Mouse (Mus musculus): ENCODE measurements around the gene Alyref2. TPM values are rescaled to one million over a fixed set of nuclear protein-coding genes. Genes with fewer than 3 reads are reported as not detected.
A peak's percentile ranks its signal among the peaks of the same experiment; 100 is the strongest.

Gene Alyref2
- total and polyA plus RNA-seq, 2 experiments from 2014 or later = 10.0 to 13.5 TPM

DNA sequence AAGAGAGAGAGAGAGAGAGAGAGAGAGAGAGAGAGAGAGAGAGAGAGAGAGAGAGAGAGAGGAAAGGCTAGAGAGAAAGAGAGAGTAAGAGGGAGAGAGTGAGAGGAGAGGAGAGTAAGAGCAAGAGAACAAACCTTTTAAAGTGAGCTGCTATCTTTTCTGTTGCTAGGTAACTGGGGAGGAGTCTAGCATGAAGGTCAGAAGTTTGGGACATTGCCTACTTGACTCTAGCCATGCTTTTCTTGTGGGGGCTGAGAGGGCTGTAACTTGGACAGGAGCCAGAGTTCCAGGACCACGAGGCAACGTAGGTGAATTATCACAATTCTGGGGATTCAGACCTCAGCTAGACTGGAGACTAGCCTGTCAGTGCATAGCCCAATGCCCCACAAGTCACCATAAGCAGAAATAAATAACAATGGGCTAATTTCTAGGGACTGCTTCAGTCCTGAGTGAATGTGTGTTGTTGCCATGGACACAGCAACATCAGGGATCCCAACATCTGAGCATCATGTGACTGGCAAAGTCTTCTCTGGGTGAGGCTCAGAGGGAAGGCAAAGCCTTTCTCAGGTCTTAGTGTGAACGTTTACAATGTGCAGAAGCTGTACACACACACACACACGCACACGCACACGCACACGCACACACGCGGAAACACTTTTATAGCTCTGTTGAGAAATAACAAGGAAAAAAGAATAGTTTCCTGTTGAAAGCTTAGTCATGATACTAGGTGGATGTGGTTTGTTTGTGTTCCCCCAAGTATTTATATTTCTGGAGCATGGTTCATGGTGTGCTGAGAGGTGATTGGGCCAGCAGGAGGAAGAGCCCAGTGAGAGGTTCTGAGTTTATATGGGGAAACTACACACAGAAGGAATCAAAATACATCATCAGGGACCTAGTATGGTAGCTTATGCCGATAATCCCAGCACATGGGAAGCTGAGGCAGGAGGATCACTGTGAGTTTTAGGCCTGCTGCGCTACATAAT, 50.4 kb downstream of the Alyref2 start:
- 0 out of 2 replicates have a peak, but pooled peaks cover 3% of the 10 kb centered on the region for H3K9me3 ChIP-seq (replicated peaks; ENCODE audit: control insufficient read depth, low read length)
- H3K9ac ChIP-seq (replicated peaks; ENCODE audit: low read depth, low read length) = no peak overlapping the region
- H3K4me1 ChIP-seq (ENCODE audit: control insufficient read depth, insufficient read depth) = peaks cover 12% of the 10 kb centered on the region; the same call in 1 of the 2 replicates
- TF ChIP-seq EP300 (IDR thresholded peaks at IDR 0.05; ENCODE audit: low read depth) (no peak), CTCF (IDR thresholded peaks at IDR 0.05; ENCODE audit: low read depth) (no peak)
- 66% methylated on average over 11 of the region's 11 CpGs for whole genome bisulfite sequencing
- H3K4me2 ChIP-seq (ENCODE audit: low read depth, low read length) = no peak overlapping the region
- no peak overlapping the region for H3K4me3 ChIP-seq (ENCODE audit: low read depth, low read length)
- H3K36me3 ChIP-seq (replicated peaks; ENCODE audit: control insufficient read depth, insufficient read depth, low read length) = no peaks in the 10 kb centered on the region
- H3K27me3 ChIP-seq (ENCODE audit: control insufficient read depth, insufficient read depth, low read length) = no peaks in the 10 kb centered on the region
- peak; percentile 66 for DNase-seq (ENCODE audit: low spot score)
- ATAC-seq (ENCODE audit: insufficient read depth, low read depth) = peak; percentile 85
- peak overlapping the region; percentile 80 for H3K27ac ChIP-seq (ENCODE audit: low read depth)

Other genes starting within 250 kb of the Alyref2 start
- gene B4galt3, start 233.2 kb upstream of the Alyref2 start, total RNA-seq (2014; rRNA removed; ENCODE audit: low replicate concordance) = 28.9 and 55.0 TPM in 2 replicates
- gene B4galt3, start 233.2 kb upstream of the Alyref2 start, polyA plus RNA-seq (2015; fragmentation: Nextera tagmentation; extraction: Ambion mirVana) = 32.6 and 34.3 TPM in 2 replicates
- gene Ppox, start 222.3 kb upstream of the Alyref2 start, total RNA-seq (2014; rRNA removed; ENCODE audit: low replicate concordance) = 32.7 and 52.4 TPM in 2 replicates
- 24.3 and 24.6 TPM in 2 replicates for gene Ppox, start 222.3 kb upstream of the Alyref2 start, polyA plus RNA-seq (2015; fragmentation: Nextera tagmentation; extraction: Ambion mirVana)
- 20.0 and 27.3 TPM in 2 replicates for gene Usp21, start 215.5 kb upstream of the Alyref2 start, total RNA-seq (2014; rRNA removed; ENCODE audit: low replicate concordance)
- 30.6 and 32.3 TPM in 2 replicates for gene Usp21, start 215.5 kb upstream of the Alyref2 start, polyA plus RNA-seq (2015; fragmentation: Nextera tagmentation; extraction: Ambion mirVana)
- 74.9 and 140 TPM in 2 replicates for gene Ufc1, start 208.5 kb upstream of the Alyref2 start, total RNA-seq (2014; rRNA removed; ENCODE audit: low replicate concordance)
- gene Ufc1, start 208.5 kb upstream of the Alyref2 start, polyA plus RNA-seq (2015; fragmentation: Nextera tagmentation; extraction: Ambion mirVana) = 109 and 113 TPM in 2 replicates
- gene Dedd, start 174.3 kb upstream of the Alyref2 start, total RNA-seq (2014; rRNA removed; ENCODE audit: low replicate concordance) = 20.8 and 27.1 TPM in 2 replicates
- gene Dedd, start 174.3 kb upstream of the Alyref2 start, polyA plus RNA-seq (2015; fragmentation: Nextera tagmentation; extraction: Ambion mirVana) = 30.0 and 31.7 TPM in 2 replicates
- gene Nit1, start 157.8 kb upstream of the Alyref2 start, total RNA-seq (2014; rRNA removed; ENCODE audit: low replicate concordance) = 39.6 and 41.5 TPM in 2 replicates
- gene Nit1, start 157.8 kb upstream of the Alyref2 start, polyA plus RNA-seq (2015; fragmentation: Nextera tagmentation; extraction: Ambion mirVana) = 31.4 and 35.2 TPM in 2 replicates
- gene Pfdn2, start 157.8 kb upstream of the Alyref2 start, total RNA-seq (2014; rRNA removed; ENCODE audit: low replicate concordance) = 9.3 and 9.7 TPM in 2 replicates
- 81.8 and 94.7 TPM in 2 replicates for gene Pfdn2, start 157.8 kb upstream of the Alyref2 start, polyA plus RNA-seq (2015; fragmentation: Nextera tagmentation; extraction: Ambion mirVana)
- 0.19 and 3.2 TPM in 2 replicates for gene Klhdc9, start 142.7 kb upstream of the Alyref2 start, total RNA-seq (2014; rRNA removed; ENCODE audit: low replicate concordance)
- 1.1 TPM in 2 replicates for gene Klhdc9, start 142.7 kb upstream of the Alyref2 start, polyA plus RNA-seq (2015; fragmentation: Nextera tagmentation; extraction: Ambion mirVana)
- gene Nectin4, start 133.4 kb upstream of the Alyref2 start, total RNA-seq (2014; rRNA removed; ENCODE audit: low replicate concordance) = 2.7 TPM in 1 of 2 replicates, not detected in the other
- gene Nectin4, start 133.4 kb upstream of the Alyref2 start, polyA plus RNA-seq (2015; fragmentation: Nextera tagmentation; extraction: Ambion mirVana) = 0.07 and 0.14 TPM in 2 replicates
- gene Arhgap30, start 114.5 kb upstream of the Alyref2 start, total RNA-seq (2014; rRNA removed; ENCODE audit: low replicate concordance) = 1.6 and 3.4 TPM in 2 replicates
- gene Arhgap30, start 114.5 kb upstream of the Alyref2 start, polyA plus RNA-seq (2015; fragmentation: Nextera tagmentation; extraction: Ambion mirVana) = 0.52 and 0.79 TPM in 2 replicates
- gene Usf1, start 92.2 kb upstream of the Alyref2 start, total RNA-seq (2014; rRNA removed; ENCODE audit: low replicate concordance) = 80.2 and 82.0 TPM in 2 replicates
- 47.7 and 48.8 TPM in 2 replicates for gene Usf1, start 92.2 kb upstream of the Alyref2 start, polyA plus RNA-seq (2015; fragmentation: Nextera tagmentation; extraction: Ambion mirVana)
- not detected in 2 replicates for gene Tstd1, start 84.6 kb upstream of the Alyref2 start, total RNA-seq (2014; rRNA removed; ENCODE audit: low replicate concordance)
- 1.1 and 2.5 TPM in 2 replicates for gene Tstd1, start 84.6 kb upstream of the Alyref2 start, polyA plus RNA-seq (2015; fragmentation: Nextera tagmentation; extraction: Ambion mirVana)
- 45.6 and 75.5 TPM in 2 replicates for gene F11r, start 65.9 kb upstream of the Alyref2 start, total RNA-seq (2014; rRNA removed; ENCODE audit: low replicate concordance)
- 75.8 and 78.3 TPM in 2 replicates for gene F11r, start 65.9 kb upstream of the Alyref2 start, polyA plus RNA-seq (2015; fragmentation: Nextera tagmentation; extraction: Ambion mirVana)
- not detected in 2 replicates for gene Itln1, start 31.8 kb downstream of the Alyref2 start, total RNA-seq (2014; rRNA removed; ENCODE audit: low replicate concordance)
- gene Itln1, start 31.8 kb downstream of the Alyref2 start, polyA plus RNA-seq (2015; fragmentation: Nextera tagmentation; extraction: Ambion mirVana) = not detected in 2 replicates
- 1.0 and 4.0 TPM in 2 replicates for gene Cd244a, start 55.7 kb downstream of the Alyref2 start, total RNA-seq (2014; rRNA removed; ENCODE audit: low replicate concordance)
- gene Cd244a, start 55.7 kb downstream of the Alyref2 start, polyA plus RNA-seq (2015; fragmentation: Nextera tagmentation; extraction: Ambion mirVana) = 0.16 and 0.33 TPM in 2 replicates
- gene Ly9, start 103.9 kb downstream of the Alyref2 start, total RNA-seq (2014; rRNA removed; ENCODE audit: low replicate concordance) = 0.31 TPM in 1 of 2 replicates, not detected in the other
- gene Ly9, start 103.9 kb downstream of the Alyref2 start, polyA plus RNA-seq (2015; fragmentation: Nextera tagmentation; extraction: Ambion mirVana) = 0.18 and 0.21 TPM in 2 replicates
- not detected in 2 replicates for gene Slamf7, start 149.6 kb downstream of the Alyref2 start, total RNA-seq (2014; rRNA removed; ENCODE audit: low replicate concordance)
- gene Slamf7, start 149.6 kb downstream of the Alyref2 start, polyA plus RNA-seq (2015; fragmentation: Nextera tagmentation; extraction: Ambion mirVana) = 0.12 and 0.14 TPM in 2 replicates
- 2.0 TPM in 1 of 2 replicates, not detected in the other for gene Cd48, start 178.5 kb downstream of the Alyref2 start, total RNA-seq (2014; rRNA removed; ENCODE audit: low replicate concordance)
- 2.1 and 2.6 TPM in 2 replicates for gene Cd48, start 178.5 kb downstream of the Alyref2 start, polyA plus RNA-seq (2015; fragmentation: Nextera tagmentation; extraction: Ambion mirVana)